Mouse (Mus musculus): ENCODE measurements around the gene Cacna2d2.

Gene Cacna2d2

DNA sequence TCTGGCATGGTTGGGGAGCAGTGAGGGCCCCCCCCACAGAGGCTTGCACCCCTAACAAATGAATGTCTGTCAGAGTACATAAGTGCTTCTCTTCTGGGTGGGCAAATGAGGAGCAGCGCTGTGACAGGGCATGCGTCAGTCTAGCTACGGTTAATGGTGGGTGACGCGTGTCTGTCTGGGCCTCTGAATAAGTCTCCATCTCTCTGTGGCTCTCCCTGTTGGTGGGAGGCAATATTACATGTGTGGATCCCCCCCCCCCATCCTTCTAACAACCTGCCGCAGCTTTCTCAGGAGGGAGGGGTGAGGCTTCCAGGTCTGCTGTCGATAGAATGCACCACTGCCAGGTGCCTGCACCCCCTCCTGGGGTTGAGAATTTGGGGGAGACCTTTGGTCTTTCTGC lies 3.7 kb downstream of the Cacna2d2 start:
- DNase-seq (ENCODE audit: low spot score) = no peak

DNA sequence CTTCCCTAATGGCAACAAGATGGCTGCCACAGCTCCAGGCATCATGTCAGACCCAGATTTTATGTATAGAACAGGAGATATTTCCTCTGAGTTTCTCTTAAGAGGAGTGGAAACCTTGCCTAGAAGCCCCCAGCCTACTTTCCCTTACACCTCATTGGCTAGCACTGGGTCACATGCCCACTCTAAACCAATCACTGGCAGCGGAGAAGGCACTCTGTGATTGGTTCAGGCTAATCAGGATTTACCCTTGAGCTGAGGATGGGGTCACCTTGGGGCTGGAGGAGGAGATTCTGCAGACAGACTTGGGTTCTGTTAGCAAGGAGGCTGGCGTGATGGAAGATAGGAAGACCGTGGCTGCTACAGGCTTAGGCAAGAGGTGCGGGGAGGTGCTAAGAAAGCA lies 10.0 kb downstream of the Cacna2d2 start:
- no peak for DNase-seq (ENCODE audit: low spot score)

DNA sequence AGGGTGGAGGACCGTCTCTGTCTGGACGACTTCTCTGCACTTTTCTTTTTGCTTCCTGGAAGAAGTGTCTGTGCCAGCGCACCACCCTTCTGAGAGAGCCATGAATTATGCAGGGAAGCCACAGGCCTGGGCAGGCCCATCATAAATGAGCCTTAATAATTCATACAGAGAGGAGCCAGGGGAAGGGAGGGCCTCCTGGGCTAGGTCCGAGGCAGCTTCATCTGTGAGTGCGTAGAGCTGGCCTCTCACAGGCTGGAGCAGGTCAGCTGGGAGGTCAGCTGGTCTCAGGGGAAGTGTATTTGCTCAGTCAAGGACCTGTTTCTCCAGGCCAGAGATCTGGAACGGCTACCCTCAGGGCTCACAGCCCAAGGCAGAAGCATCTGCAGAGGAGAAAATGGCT lies 17.7 kb downstream of the Cacna2d2 start:
- DNase-seq (ENCODE audit: low spot score) = no peak

DNA sequence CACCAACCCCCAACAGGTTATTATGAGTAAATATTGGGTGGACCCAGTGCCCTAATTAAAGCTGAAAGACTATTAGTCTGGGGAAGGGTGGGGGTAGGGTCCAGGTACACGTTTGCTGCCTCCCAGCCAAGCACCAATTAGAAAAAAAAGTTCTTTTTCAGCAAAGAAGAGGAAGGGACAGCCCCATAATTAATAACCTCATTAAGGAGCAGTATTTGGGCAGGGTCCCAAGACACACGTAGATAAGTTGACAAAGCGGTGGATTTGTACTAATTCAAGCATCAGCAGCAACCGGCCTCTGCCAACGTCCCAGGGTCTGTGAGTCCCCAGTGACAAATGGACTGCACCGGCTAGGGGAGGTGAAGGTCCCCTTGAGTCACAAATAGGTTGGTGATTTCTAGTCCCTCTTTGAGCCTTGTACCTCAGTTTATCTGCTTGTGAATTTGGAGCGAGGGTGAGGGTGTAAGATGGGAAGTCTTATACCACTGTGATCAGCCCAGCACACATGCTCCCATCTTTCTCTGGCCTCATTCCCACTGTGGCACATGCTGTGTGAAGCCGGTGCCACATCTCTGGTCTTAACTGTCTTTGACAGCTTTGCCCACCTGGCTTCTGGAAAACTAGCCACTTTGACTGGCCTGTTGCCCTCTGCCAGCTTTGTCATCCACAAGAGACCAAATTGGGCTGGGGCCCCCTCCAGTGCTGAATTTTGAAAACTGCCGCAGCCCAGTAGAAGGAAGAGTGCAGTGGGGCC lies 20.3 kb downstream of the Cacna2d2 start:
- no peak for DNase-seq (ENCODE audit: low spot score)

DNA sequence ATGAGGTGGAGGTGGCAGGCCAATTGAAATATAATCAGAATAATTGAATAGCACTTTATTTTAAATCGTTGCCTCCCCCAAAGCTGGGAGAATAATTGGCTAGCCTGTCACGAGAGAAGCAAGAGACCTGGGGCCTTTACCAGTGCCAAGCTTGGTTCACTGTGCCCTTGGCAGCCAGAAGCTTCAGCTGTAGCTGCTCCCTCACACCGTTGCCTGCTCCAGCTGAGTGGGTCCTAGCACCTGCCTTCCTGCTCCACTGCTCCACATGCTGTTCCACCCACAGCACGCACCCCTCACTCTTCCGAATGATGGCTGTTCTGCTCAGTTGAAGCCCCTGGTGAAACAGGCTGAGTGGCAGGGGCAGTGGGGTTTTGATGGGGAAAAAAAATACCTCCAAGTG lies 21.5 kb downstream of the Cacna2d2 start:
- DNase-seq (ENCODE audit: low spot score) = no peak

DNA sequence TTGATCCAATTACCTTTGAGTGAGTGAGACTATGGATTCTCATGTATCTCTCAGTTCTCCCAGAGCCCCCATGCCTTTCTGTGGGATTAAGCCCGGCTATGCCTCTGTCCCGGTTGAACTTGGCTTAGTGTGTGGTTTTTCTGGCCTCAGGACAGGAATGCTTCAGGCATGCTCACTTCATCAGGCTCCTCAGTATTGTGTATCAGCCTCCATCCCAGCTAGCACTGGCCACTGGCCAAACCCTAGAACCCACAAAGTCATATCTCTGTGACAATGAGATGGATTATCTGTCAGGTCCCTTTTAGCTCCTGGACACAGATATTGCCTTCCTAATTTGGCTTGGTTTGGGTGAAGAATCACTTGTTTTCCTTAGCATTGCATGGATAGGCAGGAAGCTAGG lies 23.5 kb downstream of the Cacna2d2 start:
- no peak for DNase-seq (ENCODE audit: low spot score)

DNA sequence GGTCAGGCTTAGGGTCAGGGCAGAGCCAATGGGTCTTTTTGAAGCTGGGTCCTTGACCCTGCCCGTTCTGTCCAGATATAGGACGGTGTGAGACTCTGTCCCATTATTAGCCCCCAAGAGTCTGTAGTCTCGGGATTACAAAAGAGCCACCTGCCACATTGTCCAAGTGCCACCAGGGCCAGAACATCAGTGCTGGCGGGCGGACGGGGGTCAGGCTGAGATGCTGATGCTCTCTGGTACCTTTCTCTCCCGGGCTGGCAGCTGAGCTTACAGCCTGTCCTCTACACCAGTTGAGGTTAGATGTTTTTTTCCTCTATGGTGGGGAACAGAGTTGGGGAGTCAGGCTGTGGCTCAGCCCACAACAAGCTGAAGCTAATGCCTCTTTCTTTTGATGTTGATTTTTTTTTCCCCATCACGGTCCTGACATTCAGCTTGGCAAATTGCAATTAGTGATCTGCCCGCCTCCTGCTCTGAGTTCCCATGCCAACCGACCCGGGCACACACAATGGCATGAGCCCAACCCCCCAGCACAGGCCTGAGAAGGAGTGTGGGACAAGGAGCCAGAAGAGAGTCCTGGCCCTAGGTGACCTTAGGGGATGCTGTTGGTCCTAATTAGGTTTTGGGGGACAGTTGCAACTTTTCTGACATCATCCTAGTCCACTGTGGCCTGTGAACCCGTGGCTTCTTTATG lies 25.2 kb downstream of the Cacna2d2 start:
- no peak for DNase-seq (ENCODE audit: low spot score)

DNA sequence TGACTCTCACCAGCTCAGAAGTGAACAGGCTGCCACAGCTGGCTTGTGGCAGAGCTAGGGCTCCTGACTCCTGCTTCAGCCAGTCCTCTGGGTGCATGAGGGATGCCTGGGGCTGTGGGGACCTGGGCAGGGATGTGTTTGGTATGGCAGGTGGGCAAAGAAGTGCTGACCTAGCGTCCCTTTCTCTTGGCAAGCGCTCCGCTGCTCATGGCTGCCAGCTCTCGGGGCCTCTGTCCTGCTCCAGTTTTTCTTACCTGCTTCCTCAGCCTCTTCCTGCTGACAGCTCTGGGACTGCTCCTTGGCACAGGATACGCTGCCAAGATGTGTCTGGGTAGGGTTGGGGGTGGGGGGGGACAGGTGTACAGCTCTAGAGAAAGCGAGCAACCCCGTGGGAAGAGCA lies 28.5 kb downstream of the Cacna2d2 start:
- no peak for DNase-seq (ENCODE audit: low spot score)

DNA sequence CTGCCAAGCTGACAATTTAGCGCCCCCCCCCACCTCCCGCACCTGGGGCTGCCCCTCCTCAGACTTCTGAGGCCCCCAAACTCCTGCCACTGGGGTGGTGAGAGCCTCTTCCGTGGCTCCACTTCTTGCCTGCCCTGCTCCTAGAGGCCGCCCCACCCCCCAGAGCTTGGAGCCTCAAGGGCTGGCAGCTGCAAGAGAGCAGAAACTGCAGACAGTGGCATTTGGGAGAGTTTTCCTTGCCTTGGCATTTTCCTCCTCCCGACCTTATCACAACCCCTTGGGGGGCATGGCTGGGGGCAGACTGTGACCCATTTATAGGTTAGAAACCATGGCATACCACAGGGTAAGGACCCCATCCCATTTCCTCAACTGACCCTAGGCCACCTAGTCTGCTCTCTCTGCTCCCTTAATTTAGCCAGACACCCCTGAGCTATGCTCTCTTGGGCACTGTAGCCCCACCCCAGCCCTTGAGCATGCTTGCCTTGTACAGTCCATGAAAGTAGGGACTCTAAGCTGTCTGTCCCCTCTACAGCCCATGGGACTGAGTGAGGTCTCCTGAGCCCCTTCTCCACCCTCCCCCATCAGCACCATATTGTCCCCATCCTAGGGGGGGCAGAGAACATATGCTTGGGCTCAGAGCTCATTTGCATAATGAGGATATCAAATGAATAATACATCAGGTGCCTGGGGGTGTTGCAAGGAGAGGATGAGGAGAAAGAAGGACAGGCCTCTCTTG lies 29.2 kb downstream of the Cacna2d2 start:
- DNase-seq (ENCODE audit: low spot score) = no peak

DNA sequence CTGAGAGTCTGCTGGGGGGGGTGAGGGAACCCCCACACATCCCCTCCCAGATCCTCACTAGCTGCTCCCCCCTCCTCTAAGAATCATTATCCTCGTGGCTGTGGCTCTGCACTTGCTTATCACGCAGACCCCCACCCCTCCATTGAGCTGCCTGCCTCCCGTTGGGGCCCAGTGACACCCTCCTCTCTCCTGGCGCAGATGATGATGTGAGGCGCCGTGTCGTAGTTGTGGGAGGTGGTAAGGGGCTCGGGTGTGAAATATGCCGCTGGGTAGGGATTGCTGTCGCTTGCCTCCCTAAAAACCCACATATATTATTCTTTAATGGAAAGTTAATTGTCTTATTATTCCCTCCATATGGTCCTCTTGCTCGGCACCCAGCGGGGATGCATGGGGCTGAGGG lies 31.0 kb downstream of the Cacna2d2 start:
- DNase-seq (ENCODE audit: low spot score) = no peak

DNA sequence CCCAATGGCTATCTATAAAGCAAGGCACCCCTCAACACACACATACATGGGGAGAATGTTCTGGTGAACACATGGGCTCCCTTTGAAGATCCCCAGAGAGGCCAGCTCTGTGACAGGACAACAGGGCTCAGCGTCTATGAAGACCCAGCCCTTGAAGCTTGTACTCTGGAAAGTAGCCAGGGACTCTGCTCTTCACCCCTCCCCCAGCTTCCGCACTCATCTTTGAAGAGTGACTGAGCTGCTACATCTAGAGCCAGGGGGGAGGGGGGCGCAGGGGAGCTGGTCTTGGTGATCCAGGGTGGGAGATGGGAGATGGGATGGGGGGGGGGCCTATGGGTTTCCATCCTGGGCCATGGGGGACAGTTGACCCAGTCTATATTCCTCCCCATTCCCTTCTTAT lies 33.1 kb downstream of the Cacna2d2 start:
- no peak for DNase-seq (ENCODE audit: low spot score)

DNA sequence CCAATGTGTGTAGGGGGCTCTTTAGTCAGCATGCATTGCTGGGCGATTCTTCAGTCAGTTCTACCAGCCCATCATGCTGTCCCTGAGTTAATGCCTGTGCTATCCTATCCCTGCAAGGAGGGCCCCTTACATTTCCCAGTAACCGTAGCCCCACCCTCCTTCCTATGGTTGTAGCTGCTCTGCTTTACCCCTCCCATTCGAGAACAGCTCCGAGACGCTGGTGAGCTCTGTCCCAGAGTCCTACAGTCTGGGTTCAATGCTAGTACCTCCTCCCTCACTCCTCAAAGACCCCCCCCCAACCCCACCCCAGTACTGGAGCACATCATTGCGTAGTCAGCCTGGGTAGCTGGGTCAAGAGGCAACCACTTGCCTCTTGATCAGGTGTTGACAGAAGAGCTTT lies 35.4 kb downstream of the Cacna2d2 start:
- DNase-seq (ENCODE audit: low spot score) = no peak

DNA sequence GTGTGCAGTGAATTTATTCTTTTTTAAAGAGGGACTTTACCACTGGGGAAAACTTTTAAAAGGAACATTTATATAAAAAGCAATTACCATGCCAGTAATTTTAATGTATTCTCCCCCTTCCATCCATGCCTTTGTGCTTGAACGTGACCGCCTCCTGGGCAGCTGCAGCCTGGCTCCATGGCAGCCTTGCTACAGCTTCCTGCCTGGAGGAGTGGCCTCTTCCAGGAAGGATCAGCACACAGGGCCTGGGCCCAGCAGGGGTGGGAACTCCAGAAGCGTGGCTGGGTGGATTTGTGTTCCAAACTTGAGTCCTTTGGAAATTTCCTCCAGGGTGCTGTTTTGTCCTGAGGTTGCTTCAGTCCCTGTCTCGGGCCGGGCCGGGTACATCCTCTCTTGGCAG lies 35.9 kb downstream of the Cacna2d2 start:
- DNase-seq (ENCODE audit: low spot score) = no peak

DNA sequence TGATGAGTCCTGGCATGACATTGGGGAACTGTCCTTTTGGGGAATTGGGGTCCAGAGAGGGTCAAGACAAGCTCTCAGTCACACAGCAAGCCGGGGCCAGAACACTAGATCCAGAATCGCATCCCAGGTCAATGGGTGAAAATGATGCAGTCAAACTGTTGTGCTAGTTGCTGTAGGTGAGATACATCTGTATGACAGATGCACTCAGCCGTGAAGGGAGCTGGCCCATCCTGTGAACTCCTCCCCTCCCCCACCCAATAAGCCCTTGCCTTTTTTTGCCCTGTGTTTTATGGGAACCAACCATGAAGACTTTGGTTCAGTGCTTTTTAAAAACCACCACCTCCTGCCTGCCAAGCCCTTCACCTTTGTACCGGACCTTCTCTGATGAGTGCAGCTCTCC lies 43.5 kb downstream of the Cacna2d2 start:
- DNase-seq (ENCODE audit: low spot score) = no peak

DNA sequence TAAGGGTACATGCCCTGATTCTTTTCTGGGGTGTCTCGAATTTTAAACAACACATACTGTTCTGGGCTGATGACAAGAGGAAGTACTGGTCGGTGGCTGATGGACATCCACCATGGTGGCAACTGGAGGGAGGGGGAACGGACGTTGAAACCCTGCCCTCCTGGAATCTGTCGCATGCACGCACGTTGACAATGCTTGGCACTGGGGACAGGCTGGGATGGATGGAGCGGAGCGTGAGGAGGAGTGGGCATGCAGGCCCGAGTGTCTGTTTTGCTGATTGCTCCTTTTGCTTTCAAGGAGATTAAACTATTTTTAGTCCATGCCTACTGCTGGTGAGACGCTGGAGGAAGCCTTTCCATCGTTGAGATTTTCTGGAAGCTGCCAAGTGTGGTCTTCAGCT lies 43.9 kb downstream of the Cacna2d2 start:
- no peak for DNase-seq (ENCODE audit: low spot score)

DNA sequence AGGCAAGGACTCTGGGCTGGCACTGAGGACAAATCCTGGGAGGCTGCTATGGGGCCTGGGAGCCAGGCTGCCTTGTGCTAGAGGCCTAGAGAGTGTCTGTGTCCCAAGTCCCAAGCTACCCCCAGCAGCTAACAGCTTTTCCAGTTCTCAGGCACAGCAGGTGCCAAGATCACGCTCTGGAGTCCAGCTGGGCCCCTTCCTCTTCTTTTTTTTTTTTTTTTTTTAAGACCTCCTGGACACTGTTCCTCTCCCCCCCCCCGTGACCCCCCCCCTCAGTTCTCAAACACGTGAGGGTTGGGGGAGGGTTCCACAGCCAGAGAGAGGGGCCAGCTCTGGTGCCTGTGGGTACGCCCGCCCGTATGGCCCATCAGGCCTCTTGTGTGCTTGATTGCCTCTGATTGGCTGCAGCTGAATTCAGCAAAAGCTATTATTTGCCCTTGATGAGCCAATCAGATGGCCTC lies 45.6 kb downstream of the Cacna2d2 start:
- no peak for DNase-seq (ENCODE audit: low spot score)

DNA sequence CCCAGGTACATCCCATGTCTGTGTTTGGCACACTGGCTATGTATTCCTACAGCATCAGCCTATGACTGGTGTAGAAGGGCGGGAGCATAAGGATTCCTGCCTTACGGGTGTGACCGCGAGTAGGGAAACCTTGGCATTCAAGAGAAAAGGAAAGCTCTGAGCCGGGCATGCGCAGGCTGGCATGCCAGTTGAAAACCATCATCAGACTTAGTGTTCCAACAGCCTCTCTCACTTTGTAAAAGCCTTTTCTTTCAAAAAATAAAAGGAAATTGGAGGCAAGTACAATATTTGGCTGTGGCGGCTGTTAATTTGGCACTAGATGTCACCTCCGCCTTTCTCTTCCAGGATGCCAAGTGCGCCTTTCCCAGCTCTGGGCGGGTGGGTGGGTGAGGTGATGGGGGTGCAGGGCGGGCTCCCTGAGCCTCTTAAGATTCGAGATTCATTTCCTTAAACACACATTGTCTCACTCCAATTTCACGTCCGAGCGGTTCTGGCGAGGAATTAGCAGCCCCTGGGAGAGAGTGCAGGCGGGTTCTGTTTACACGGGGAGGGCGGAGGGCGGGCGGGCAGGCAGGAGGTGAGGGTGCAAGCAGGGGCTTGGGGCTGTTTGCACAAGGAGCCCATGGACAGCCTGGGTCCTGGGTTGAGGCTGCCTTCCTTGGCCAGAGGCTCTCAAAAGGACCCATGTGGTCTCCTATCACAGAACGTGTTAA lies 49.5 kb downstream of the Cacna2d2 start:
- no peak for DNase-seq (ENCODE audit: low spot score)

DNA sequence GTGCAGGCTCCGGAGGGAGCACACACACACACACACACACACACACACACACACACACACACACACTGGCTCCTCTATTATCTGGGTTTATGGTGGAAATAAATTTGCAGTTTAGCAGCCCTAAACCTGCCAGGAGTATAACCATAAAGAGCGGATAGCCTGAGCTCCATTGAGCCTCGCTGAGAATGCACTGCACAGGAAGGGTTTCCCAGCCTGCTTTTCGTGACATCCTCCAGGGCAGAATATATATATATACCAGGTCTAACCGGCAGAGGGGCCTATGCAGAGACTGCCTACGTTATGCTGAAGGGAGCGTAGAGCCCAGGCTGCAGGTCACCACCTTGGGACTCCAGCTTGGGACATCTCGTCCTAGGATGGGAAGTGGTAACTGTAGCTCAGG lies 52.0 kb downstream of the Cacna2d2 start:
- DNase-seq (ENCODE audit: low spot score) = no peak

DNA sequence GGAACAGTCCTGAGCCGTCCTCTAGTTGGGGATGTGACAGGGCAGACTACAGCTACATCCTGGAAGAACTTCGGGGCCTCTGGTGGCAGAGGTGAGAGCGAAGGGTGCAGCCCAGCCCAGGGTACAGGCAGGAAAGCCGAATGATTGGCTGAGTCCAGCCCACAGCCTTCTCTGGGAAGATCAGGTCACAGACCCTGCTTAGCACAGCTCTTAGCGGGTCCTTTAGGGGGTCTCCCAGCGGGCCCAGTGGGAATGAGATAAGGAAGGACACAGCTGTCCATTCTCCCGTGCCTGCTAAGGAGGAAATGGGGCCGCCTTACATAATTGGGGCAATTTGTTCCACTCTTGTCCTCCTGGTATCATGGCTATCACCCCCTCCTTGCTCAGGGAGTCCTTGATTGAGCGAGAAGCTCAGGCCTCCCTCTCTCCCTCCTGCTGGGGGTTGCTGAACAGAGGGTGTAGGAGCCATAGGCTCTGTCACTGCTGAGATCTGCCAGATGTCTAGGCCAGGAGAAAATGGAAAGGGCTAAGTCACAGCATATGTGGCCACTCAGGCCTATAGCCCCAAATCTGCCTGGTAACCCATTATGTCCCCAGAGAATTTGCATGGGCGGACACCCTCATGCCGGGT lies 52.6 kb downstream of the Cacna2d2 start:
- DNase-seq (ENCODE audit: low spot score) = no peak

DNA sequence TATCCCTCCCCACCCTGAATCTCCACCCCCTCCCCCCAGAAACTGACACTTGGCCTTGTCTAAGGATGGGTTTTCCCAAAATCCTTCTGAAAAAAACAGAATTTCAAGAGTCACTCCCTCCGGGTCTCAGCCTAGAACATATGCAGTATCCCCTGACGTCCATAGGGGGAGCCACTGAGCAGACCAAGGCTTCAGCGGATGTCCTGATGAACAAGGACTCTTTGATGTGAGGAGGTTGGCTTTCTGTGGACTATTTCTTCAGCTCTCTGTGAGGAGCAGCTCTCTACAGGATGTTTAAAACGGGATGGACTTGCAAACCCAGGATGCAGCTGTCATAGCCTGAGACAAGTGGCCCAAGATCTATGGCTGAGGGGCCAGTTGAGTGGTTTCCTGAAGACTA lies 53.1 kb downstream of the Cacna2d2 start:
- no peak for DNase-seq (ENCODE audit: low spot score)

DNA sequence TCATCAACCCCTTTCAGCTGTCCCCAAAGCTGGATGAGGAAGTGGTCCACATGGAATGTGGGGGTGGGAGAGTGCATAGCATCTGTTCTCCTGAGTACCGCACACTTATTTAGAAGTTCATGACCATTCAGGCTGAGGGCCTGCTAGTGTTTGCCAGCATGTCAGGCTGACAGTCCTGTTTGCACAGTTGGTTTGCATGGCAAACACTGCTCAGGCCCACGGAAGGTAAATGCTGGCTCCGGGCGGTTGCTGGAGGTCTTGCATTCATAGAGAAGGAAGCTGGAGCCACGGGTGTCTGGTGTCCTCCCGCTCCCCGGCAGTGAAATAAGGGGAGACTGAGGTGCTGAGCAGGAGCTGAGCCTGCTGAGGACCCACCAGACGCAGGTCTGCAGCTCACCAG lies 53.7 kb downstream of the Cacna2d2 start:
- no peak for DNase-seq (ENCODE audit: low spot score)

DNA sequence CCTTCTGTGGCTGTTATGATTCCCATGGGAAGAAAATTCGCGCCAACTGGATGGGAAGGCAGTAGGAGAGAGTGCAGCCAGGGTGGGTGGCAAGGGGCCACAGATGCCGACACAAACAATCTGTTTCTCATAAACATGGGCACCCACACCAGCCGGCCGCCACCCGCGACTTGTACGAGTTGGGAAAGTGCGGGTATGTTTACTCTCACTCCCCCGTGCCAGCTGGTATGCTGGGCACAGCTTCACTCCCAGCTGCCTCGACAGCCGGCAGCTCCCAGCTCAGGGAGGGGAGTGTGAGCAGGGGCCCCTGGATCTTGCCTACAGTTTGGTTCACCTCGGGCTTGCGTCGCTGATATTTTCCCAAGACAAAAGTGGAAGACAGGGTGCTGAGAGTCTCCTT lies 57.3 kb downstream of the Cacna2d2 start:
- DNase-seq (ENCODE audit: low spot score) = no peak

Data from lung, postnatal 25 days (tissue).